Mouse (Mus musculus) bone marrow macrophage, adult 2 months (primary cell): ENCODE data around the gene Endod1.

Experiments used
- CTCF ChIP-seq: IDR thresholded peaks from 2 replicates; pipeline ENCODE4 v1.5.1; 2012; ENCODE audit warnings: low read depth, mild to moderate bottlenecking, low read length, moderate library complexity
- POLR2A ChIP-seq: IDR thresholded peaks from 2 replicates; pipeline ENCODE4 v1.6.1; 2012; ENCODE audit warnings: mild to moderate bottlenecking, low read depth, low read length, borderline replicate concordance

- TF ChIP-seq CTCF (no peak), POLR2A (no peak)
Measured at GRCm38 (mm10) chr9:14398946-14399345, 17.6 kb upstream of the Endod1 start.
